Mouse (Mus musculus) spleen, adult 2 months (tissue): Measurements from ENCODE around the gene Eln. TPM values are rescaled to one million over a fixed set of nuclear protein-coding genes. Genes with fewer than 3 reads are reported as not detected.
A peak's percentile ranks its signal among the peaks of the same experiment; 100 is the strongest.

ENCODE experiments used
- DNase-seq, 2 experiments: peaks; one replicate each; pipeline versions ENCODE4 v3.0.0 to v3.0.0-alpha.2; 2012 to 2021; ENCODE audit warnings: low spot score in 2 of 2, low read depth in 1 of 2
- H3K27ac ChIP-seq: fragments of 200-500 bp; 2 replicates; pipeline ENCODE4 v1.5.1; 2012; ENCODE audit warnings: low read length, inconsistent platforms; ENCODE audit not compliant: insufficient read depth
- H3K27me3 ChIP-seq: fragments of 200-500 bp; 2 replicates; pipeline ENCODE4 v1.6.1; 2012; ENCODE audit warnings: mild to moderate bottlenecking, moderate library complexity, low read length, inconsistent platforms; ENCODE audit not compliant: control insufficient read depth, insufficient read depth
- H3K36me3 ChIP-seq: fragments of 200-500 bp; 2 replicates; pipeline ENCODE4 v1.6.1; 2012; ENCODE audit warnings: mild to moderate bottlenecking, low read length, inconsistent platforms; ENCODE audit not compliant: control insufficient read depth, insufficient read depth
- H3K4me1 ChIP-seq: fragments of 200-500 bp; 2 replicates; pipeline ENCODE4 v1.6.1; 2011; ENCODE audit warnings: inconsistent platforms; ENCODE audit not compliant: control insufficient read depth, insufficient read depth, insufficient read length
- H3K4me3 ChIP-seq: fragments of 200-500 bp; 2 replicates; pipeline ENCODE4 v1.5.1; 2011; ENCODE audit warnings: mild to moderate bottlenecking, inconsistent platforms; ENCODE audit not compliant: insufficient read depth, insufficient read length; ENCODE audit errors: extremely low read depth
- CTCF ChIP-seq: fragments of 200-500 bp; IDR thresholded peaks from 2 replicates; pipeline ENCODE4 v1.5.1; 2011; ENCODE audit warnings: mild to moderate bottlenecking, inconsistent platforms; ENCODE audit not compliant: insufficient read depth, insufficient read length, insufficient replicate concordance; ENCODE audit errors: extremely low read depth
- POLR2A ChIP-seq: fragments of 200-500 bp; IDR thresholded peaks from 2 replicates; pipeline ENCODE4 v1.6.1; 2011; ENCODE audit warnings: low read depth, low read length, inconsistent platforms
- WGBS: fragments of 180-500 bp; shearing (Covaris S2); methylation state at CpG from one replicate; pipeline ENCODE4 v1.1.7; 2018; 5-methylcytosine and 5-hydroxymethylcytosine counted together
- polyA plus RNA-seq: library from polyadenylated mRNA; depleted of rRNA; stranded (reverse); fragments of >200 nt; gene quantifications from 2 replicates; pipeline ENCODE4 v1.2.3, GENCODE M21; 2012

Eln gene
- polyA plus RNA-seq, 1 experiment: 39.4 TPM

DNA sequence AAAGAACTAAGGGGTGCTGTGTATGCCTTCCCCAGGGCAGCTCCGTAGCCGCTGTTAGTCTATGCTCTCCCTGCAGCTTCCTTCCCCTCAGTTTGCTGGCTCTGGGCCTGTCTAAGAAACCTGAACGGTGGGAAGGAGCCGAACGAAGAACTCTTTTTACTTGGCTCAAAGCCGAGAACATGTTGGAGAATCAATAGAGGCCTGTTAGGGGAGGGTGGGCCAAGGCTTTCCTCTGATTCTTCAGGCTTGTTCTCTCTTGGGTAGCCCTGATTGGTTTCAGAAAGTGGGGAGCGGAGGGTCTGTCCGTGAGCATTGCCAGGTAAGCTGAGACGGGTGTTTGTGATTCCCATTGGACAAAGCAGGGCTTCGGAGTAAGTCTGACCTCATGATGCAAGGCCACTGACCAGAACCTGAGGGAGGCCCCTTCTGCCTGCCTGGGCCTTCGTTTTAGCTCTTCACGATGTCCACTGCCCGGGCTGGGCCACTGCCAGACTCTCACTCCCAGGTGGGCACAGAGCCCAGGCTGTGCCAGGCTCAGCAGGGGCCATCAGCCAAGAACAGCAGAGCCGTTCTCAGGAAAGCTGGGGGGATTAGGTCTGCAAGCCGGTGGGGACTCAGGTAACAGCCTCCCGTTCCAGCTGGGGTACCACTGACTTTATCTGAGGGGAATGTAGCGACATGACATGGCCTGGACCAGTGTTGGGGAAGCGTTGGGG lies 14.4 kb upstream of the Eln start:
- WGBS: 87% methylated on average over 18 of the region's 18 CpGs
- Histone ChIP-seq H3K27ac (no peak overlapping the region), H3K27me3 (no peaks in the 10 kb centered on the region), H3K4me3 (no peak overlapping the region), H3K4me1 (no peaks in the 10 kb centered on the region), H3K36me3 (no peaks in the 10 kb centered on the region)
- TF ChIP-seq CTCF: no peak
- no peak for TF ChIP-seq POLR2A
- DNase-seq: no peak

DNA sequence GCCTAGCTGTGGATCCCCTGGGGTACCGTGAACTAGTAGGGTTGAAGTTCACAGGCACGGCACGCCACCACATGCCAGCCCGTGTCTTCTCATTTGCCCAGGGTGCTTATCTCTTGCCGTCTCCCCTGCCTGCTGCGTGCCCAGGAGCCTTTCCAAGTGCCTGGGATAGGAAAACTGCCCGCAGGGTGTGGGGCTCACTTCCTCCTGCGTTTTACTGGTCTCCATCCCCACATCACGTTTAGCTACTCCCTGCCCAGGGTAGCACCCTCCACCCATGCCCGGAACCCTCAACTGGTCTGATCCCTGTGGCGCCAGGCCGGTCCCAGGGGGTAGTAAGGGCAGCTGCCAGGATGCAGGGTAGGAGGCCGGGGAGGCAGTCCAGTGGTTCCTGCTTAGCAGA lies 8.9 kb upstream of the Eln start:
- no peaks in the 10 kb centered on the region for H3K36me3 ChIP-seq
- WGBS: 58% methylated on average over 13 of the region's 13 CpGs
- DNase-seq: no peak
- TF ChIP-seq CTCF (no peak), POLR2A (no peak)
- no peak overlapping the region for H3K4me3 ChIP-seq
- no peaks in the 10 kb centered on the region for H3K4me1 ChIP-seq
- H3K27ac ChIP-seq: no peak overlapping the region
- H3K27me3 ChIP-seq: no peaks in the 10 kb centered on the region

DNA sequence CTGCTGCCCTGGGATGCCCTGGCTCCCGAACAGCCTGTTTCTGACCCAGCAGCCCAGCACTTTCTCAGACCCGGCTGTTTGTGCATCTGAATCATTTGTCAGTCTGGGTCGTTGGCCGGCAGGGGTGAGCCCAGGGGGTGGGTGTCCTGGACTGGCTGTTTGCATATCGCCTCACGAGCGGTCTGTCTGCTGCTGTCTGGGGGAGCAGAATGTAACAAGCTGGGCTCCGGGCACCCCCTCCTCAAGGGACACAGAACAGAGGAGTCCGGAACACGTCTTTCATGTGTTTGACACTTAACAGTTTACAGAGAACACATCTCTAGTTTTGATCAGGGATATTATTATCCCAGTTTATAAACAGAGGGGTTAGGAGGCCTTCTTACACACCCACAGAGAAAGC lies 7.0 kb upstream of the Eln start:
- TF ChIP-seq CTCF (no peak), POLR2A (no peak)
- WGBS: 87% methylated on average over 10 of the region's 10 CpGs
- no peak overlapping the region for H3K27ac ChIP-seq
- H3K4me3 ChIP-seq: no peak overlapping the region
- H3K4me1 ChIP-seq: no peaks in the 10 kb centered on the region
- no peaks in the 10 kb centered on the region for H3K36me3 ChIP-seq
- no peaks in the 10 kb centered on the region for H3K27me3 ChIP-seq
- DNase-seq: no peak

DNA sequence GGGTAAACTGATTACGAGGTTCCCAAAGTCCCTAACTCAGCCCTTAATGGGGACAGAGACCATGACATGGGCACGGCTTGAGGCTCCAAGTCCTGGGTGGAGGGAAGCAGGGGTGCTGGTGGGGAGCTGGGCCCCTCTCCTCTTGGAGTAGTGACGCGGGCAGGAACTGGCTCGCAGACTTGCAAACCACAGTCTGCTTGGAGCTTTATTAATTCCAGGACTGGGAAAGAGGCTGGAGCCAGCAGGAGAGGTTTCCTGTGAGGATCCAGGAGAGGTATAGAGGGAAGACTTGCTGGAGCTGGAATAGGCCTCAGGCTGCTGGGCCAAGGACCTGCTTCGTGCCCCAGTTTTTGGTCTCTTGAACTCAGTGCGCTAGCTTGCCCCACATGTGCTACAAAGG lies 3.3 kb upstream of the Eln start:
- DNase-seq: no peak
- H3K27ac ChIP-seq: no peak overlapping the region
- H3K27me3 ChIP-seq: 0 out of 2 replicates have a peak, but pooled peaks cover 1% of the 10 kb centered on the region
- H3K4me3 ChIP-seq: no peak overlapping the region
- 94% methylated on average over 7 of the region's 7 CpGs for WGBS
- H3K4me1 ChIP-seq: no peaks in the 10 kb centered on the region
- no peak for TF ChIP-seq POLR2A
- no peak for TF ChIP-seq CTCF
- no peaks in the 10 kb centered on the region for H3K36me3 ChIP-seq

DNA sequence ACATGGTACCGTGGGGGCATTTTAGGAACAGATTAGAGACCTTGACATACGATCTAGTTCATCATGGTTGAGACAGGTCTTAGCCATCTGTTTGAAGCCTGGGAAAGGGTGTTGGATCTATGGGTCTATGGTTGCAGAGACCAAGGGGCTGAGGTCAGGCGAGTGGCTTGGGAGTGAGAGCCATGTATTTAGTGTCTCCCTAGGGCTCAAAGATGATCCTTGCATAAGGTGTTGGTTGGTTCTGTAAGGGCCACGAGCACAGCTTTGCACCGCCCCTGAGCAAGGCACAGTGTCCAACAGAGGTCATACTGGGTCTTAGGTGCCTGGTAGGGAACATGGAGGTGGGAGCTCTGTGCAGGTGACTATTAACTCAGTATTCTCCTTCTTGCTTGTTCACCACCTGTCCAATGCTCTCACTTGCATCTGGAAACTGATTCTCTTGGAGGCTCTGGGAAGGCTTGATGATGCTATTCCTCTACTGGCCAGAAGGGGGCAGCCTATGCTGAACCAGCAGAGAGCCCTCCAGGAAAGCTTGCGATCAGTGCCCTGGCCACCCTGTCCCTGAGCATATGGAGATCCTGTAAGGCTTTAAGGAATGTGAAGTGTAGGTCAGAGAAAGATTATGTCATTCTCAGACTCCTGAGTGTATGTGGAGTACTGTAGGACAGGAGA lies 960 bp upstream of the Eln start:
- Histone ChIP-seq H3K4me1 (no peaks in the 10 kb centered on the region), H3K27me3 (0 out of 2 replicates have a peak, but pooled peaks cover 1% of the 10 kb centered on the region), H3K36me3 (no peaks in the 10 kb centered on the region), H3K27ac (0 out of 2 replicates have a peak overlapping the region, but pooled peaks have one; percentile 23), H3K4me3 (no peak overlapping the region)
- 56% methylated on average over 6 of the region's 6 CpGs for WGBS
- peak; percentile 3 to 20 for DNase-seq
- TF ChIP-seq CTCF: peak; percentile 58; the same call in 1 of the 2 replicates
- no peak for TF ChIP-seq POLR2A

DNA sequence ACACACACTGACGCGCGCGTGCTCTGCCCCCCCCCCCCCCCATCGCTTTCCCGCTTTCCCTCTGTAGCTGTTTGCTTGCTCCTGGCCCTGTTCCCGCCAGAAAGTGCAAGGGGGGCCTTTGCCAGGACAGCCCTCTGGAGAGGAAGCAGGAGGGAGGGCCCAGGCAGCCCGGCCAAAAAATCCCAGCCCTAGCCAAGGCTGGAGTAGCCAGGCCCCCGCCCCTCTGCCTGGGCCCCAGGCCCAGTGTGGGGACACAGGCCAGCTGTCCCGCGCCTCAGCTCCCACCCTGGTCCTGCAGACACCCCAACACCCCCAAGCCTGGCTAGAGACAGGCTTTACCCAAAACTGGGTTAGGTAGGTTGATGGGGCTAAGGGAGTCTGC lies 380 bp upstream of the Eln start:
- Histone ChIP-seq H3K4me3 (no peak overlapping the region), H3K4me1 (no peaks in the 10 kb centered on the region), H3K36me3 (no peaks in the 10 kb centered on the region), H3K27ac (0 out of 2 replicates have a peak overlapping the region, but pooled peaks have one; percentile 23), H3K27me3 (0 out of 2 replicates have a peak, but pooled peaks cover 1% of the 10 kb centered on the region)
- 41% methylated on average over 6 of the region's 11 CpGs for WGBS
- no peak for DNase-seq
- TF ChIP-seq CTCF: no peak
- TF ChIP-seq POLR2A: no peak

DNA sequence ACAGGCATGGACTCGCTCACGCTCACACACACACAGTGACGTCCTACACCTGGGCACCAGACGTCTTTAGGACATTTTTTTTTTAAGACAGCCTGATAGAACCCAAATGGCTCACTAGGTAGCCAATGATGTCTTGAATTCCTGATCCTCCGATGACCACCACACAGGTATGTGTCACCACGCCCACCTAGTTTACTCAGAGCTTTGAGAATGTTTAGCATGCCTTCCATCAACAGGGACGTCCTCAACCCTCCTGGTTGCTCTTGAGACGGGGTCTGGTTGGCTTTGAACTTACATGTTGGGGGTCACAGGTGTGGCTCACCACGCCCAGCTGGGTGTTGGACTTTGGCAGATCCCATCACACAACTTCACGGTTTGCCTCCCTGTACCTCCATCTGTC lies 922 bp downstream of the Eln start:
- no peak for DNase-seq
- H3K27me3 ChIP-seq: 0 out of 2 replicates have a peak, but pooled peaks cover 1% of the 10 kb centered on the region
- no peak for TF ChIP-seq POLR2A
- no peak for TF ChIP-seq CTCF
- H3K27ac ChIP-seq: no peak overlapping the region
- WGBS: 72% methylated on average over 10 of the region's 10 CpGs
- no peaks in the 10 kb centered on the region for H3K36me3 ChIP-seq
- no peaks in the 10 kb centered on the region for H3K4me1 ChIP-seq
- H3K4me3 ChIP-seq: no peak overlapping the region
